Mouse (Mus musculus) G1E (cell line): Measurements from ENCODE around the gene Mrpl48. TPM values are rescaled to one million over a fixed set of nuclear protein-coding genes. Genes with fewer than 3 reads are reported as not detected.

Source experiments
- ATAC-seq: 2 replicates; pipeline ENCODE4 v1.8.0; 2016; ENCODE audit warnings: mild to moderate bottlenecking; ENCODE audit not compliant: insufficient number of reproducible peaks, poor library complexity, low FRiP score, severe bottlenecking; ENCODE audit errors: extremely low read depth
- DNase-seq: peaks from one replicate; pipeline ENCODE4 v3.0.0; 2012; ENCODE audit warnings: low spot score
- H3K27me3 ChIP-seq: 2 replicates; pipeline ENCODE4 v1.6.1; 2012; ENCODE audit warnings: mild to moderate bottlenecking, low read length, inconsistent platforms; ENCODE audit not compliant: insufficient read depth
- H3K36me3 ChIP-seq: replicated peaks from 2 replicates; pipeline ENCODE3; 2012; ENCODE audit warnings: mild to moderate bottlenecking, inconsistent platforms
- H3K4me1 ChIP-seq: 2 replicates; pipeline ENCODE4 v1.6.1; 2012; ENCODE audit warnings: low read depth, low read length, inconsistent platforms, mixed read lengths; ENCODE audit not compliant: insufficient read depth
- H3K4me3 ChIP-seq: 2 replicates; pipeline ENCODE4 v1.5.1; 2012; ENCODE audit warnings: low read depth, mild to moderate bottlenecking, inconsistent platforms, low read length, moderate library complexity, mixed read lengths
- H3K9me3 ChIP-seq: replicated peaks from 2 replicates; pipeline ENCODE4 v1.6.1; 2012; ENCODE audit warnings: inconsistent platforms
- CTCF ChIP-seq: IDR thresholded peaks from 2 replicates; pipeline ENCODE4 v1.5.1; 2012; ENCODE audit warnings: low read depth, low read length, inconsistent platforms, mixed read lengths
- GATA1 ChIP-seq: IDR thresholded peaks from 2 replicates; pipeline ENCODE4 v1.6.1; 2012; ENCODE audit warnings: borderline replicate concordance, low read length, inconsistent platforms, mixed read lengths
- GATA2 ChIP-seq: IDR thresholded peaks from 2 replicates; pipeline ENCODE4 v1.6.1; 2012; ENCODE audit warnings: low read depth, low read length, inconsistent platforms, borderline replicate concordance
- POLR2AphosphoS5 ChIP-seq: IDR thresholded peaks from 2 replicates; pipeline ENCODE4 v1.6.1; 2012; ENCODE audit warnings: low read depth, low read length, inconsistent platforms; ENCODE audit not compliant: insufficient replicate concordance
- TAL1 ChIP-seq: conservative IDR thresholded peaks from 2 replicates; pipeline ENCODE4 v1.6.1; 2012; ENCODE audit warnings: low read depth, low read length, inconsistent platforms, mixed read lengths
- polyA plus RNA-seq: library from polyadenylated mRNA; stranded (reverse); fragments of >175 nt; gene quantifications from 2 replicates; pipeline ENCODE4 v1.2.3, GENCODE M21; 2012
- total RNA-seq, 2 experiments: library from RNA; stranded (forward) in 1 of 2; stranded (reverse) in 1 of 2; fragments of 200-1000 nt in 1 of 2; fragments of >200 nt in 1 of 2; fragmentation: Nextera tagmentation in 1 of 2; gene quantifications; 2 replicates each; pipeline ENCODE4 v1.2.3; 2014 to 2017

The Mrpl48 gene
- total and polyA plus RNA-seq, 3 experiments = 1.7 to 46.0 (median 19.4) TPM

DNA sequence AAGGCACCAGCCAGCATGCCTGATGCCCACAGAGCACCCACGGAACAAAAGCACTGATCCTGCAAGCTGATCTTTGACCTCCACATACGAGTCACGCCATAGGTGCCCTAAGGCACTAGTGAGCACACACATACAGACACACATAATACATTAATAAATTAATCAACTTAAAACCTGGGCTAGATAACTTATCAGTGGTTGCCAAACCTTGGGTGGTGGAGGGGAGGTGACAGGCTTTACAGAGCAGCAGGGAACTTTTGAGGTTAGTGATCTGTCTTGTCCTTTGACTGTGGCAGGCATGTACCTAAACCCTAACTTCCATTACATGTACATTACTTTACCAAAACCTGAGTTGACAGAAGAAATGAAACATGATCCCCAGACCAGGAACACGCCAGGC lies 48.8 kb downstream of the Mrpl48 start:
- no peak for DNase-seq
- ATAC-seq = no peak
- Histone ChIP-seq H3K36me3 (peaks cover 56% of the 10 kb centered on the region), H3K4me3 (no peak overlapping the region), H3K9me3 (no peaks in the 10 kb centered on the region), H3K27me3 (no peaks in the 10 kb centered on the region), H3K4me1 (peaks cover 6% of the 10 kb centered on the region; the same call in 1 of the 2 replicates)
- TF ChIP-seq GATA2 (no peak), POLR2AphosphoS5 (no peak), GATA1 (no peak), TAL1 (no peak), CTCF (no peak)

DNA sequence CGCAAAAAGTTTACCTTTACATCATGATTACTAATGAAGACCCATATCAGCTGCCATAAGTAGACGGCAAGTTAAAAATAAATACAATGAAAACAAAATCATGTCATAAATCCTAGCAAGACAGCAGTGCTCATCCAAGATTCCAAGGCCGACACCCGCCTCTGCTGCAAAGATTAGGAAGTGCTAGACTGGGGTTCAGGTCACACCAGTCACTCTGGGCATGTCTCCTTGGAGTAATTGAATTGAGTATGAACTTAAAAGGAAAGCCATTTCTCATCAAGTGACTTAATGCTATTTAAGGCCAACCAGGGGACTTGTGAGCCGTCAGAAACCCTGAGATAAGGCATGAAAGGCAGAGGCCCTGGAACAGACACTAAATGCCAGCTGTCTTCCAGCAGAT lies 50.9 kb downstream of the Mrpl48 start:
- DNase-seq (no peak), ATAC-seq (no peak)
- Histone ChIP-seq H3K27me3 (no peaks in the 10 kb centered on the region), H3K4me3 (no peak overlapping the region), H3K9me3 (no peaks in the 10 kb centered on the region), H3K4me1 (peaks cover 9% of the 10 kb centered on the region; the same call in 1 of the 2 replicates), H3K36me3 (peaks cover 64% of the 10 kb centered on the region)
- TF ChIP-seq GATA1 (no peak), CTCF (no peak), POLR2AphosphoS5 (no peak), GATA2 (no peak), TAL1 (no peak)

GRCm38 (mm10) chr7:100555431-100555951 lies 52.6 kb downstream of the Mrpl48 start:
- Histone ChIP-seq H3K4me1 (peaks cover 9% of the 10 kb centered on the region; the same call in 1 of the 2 replicates), H3K9me3 (no peaks in the 10 kb centered on the region), H3K4me3 (no peak overlapping the region), H3K27me3 (no peaks in the 10 kb centered on the region), H3K36me3 (peaks cover 61% of the 10 kb centered on the region)
- ATAC-seq (no peak), DNase-seq (no peak)
- TF ChIP-seq GATA1 = no peak
- TF ChIP-seq TAL1 = no peak
- no peak for TF ChIP-seq CTCF
- no peak for TF ChIP-seq POLR2AphosphoS5
- no peak for TF ChIP-seq GATA2

DNA sequence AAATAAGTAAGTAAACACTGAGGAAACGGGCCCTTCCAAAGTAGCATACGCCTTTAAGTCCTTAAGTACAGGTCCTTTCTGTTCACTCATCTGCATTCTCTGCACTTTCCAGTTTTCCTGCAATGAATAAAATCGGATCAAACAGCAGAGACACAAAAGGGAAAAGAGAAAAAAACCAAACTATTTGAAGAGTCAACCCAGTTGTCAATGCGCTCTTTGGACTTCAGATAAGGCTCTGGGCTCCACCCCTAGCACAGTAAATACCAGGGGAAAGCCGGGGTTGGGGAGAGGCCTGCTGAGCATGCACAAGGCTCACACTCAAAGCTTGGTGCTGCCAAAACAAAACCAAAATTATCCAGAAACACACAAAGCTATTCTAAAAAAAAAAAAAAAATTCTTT lies 53.2 kb downstream of the Mrpl48 start:
- H3K27me3 ChIP-seq = no peaks in the 10 kb centered on the region
- DNase-seq (no peak), ATAC-seq (no peak)
- peaks cover 67% of the 10 kb centered on the region for H3K36me3 ChIP-seq
- H3K9me3 ChIP-seq = no peaks in the 10 kb centered on the region
- TF ChIP-seq POLR2AphosphoS5 (no peak), GATA1 (no peak), TAL1 (no peak), GATA2 (no peak), CTCF (no peak)
- H3K4me1 ChIP-seq = peaks cover 9% of the 10 kb centered on the region; the same call in 1 of the 2 replicates
- no peak overlapping the region for H3K4me3 ChIP-seq

GRCm38 (mm10) chr7:100550338-100551007 lies 57.6 kb downstream of the Mrpl48 start:
- TF ChIP-seq GATA1 = no peak
- TF ChIP-seq TAL1 = no peak
- TF ChIP-seq CTCF = no peak
- TF ChIP-seq POLR2AphosphoS5 = no peak
- TF ChIP-seq GATA2 = no peak
- H3K4me3 ChIP-seq = no peak overlapping the region
- peaks cover 76% of the 10 kb centered on the region for H3K36me3 ChIP-seq
- no peaks in the 10 kb centered on the region for H3K27me3 ChIP-seq
- 0 out of 2 replicates have a peak, but pooled peaks cover 3% of the 10 kb centered on the region for H3K4me1 ChIP-seq
- H3K9me3 ChIP-seq = no peaks in the 10 kb centered on the region
- ATAC-seq (no peak), DNase-seq (no peak)

- no peak for DNase-seq
- Histone ChIP-seq H3K27me3 (no peaks in the 10 kb centered on the region), H3K4me1 (0 out of 2 replicates have a peak, but pooled peaks cover 3% of the 10 kb centered on the region), H3K4me3 (no peak overlapping the region), H3K36me3 (peaks cover 71% of the 10 kb centered on the region), H3K9me3 (no peaks in the 10 kb centered on the region)
- TF ChIP-seq CTCF (no peak), GATA2 (no peak), TAL1 (no peak), GATA1 (no peak), POLR2AphosphoS5 (no peak)
- ATAC-seq = no peak
Observed at GRCm38 (mm10) chr7:100549796-100550195, 58.3 kb downstream of the Mrpl48 start.
